Mouse (Mus musculus): ENCODE measurements around the gene Zfp558.
"Not testable (repeated sequence)": the region's sequence is repeated elsewhere in the genome, so short reads cannot be mapped to it uniquely, and the experiment has no call there.

Gene Zfp558

DNA sequence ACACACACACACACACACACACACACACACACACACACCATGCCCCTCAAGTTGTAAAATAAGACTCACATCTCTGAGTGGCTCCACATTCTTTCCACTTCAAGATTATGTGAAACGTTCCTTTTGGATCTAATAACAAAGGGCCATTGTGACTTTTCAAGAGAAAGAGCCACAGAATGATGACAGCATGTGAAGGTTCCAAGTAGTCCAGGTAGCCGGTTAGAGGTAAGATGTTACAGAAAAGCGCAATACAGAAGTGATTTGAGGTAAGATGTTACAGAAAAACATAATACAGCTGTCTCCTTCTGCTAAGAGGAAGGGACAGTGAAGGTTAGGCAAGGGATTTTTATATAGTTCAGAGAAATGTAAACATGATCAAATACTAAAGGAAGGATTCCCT lies at the start of gene Zfp558, which contains the start of gene Mbd3l1:
TSS of gene Zfp558 (minus strand) at position 101 of the 400 bp plus-strand sequence.
TSS of gene Mbd3l1 (plus strand) at position 192 of the 400 bp plus-strand sequence.
- in situ Hi-C loops (cut with MboI, MseI) = loop anchor here in 1 of 2 experiments (10.0 kb wide), 1 partner anchor 193 kb away; no protein-coding TSS in a partner anchor

DNA sequence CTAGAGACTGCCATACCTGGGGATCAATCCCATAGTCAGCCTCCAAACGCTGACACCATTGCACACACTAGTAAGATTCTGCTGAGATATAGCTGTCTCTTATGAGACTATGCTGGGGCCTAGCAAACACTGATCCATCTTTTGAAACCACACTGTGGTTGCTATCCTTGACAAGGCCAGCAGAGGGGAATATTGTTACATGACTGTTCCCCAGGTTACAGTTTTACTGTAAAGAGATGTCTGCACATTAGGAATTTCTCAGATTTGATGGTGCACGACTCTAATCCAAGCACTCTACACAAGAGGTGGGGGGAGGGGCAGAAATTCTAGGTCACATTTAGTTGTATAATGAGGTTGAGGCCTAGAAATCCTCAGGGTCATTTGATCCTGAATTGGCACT lies 30.0 kb upstream of the Zfp558 start:
- in situ Hi-C loops (cut with MboI, MseI) = no loop called here

DNA sequence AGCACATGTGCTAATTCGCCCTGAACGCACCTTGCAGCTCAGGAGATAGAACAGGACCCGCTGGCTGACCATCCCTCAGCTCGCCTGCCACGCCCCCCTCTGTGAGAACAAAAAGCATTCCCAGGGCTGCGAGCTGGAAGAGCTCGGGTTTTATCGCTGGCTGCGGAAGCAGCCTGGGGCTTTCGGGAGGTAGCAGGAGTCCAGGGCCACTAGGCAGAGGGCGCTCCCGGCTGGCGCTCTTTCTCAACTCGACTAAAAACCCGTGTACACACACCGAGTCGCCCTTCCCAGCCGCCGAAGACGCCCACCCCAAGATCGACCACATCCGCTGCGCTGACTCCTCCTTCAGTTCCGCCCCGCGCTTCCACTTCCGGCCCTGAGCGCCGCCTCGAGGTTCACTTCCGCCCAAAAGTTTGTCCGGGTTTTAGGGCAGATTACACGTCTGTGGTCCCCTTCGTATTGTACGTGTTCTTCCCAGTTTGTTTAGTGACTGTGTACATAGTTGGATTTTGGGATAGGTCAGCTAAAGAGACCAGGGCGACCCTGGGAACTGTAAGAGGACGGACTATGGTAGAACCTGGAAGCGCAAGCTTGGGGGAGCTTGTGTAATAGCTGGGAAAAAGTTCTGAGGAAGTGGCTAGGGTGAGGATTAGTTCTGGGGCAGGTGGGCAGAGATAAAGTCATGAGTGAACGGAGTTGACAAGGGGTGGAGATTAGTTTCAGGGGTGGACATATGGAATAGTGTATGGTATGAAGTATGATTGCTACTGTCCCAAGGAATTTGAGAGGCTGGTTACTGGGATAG lies 4.5 kb downstream of the Zfp558 start:
- in situ Hi-C loops (cut with MboI, MseI) = loop anchor here (5.0 to 25.0 kb wide), 3 partner anchors 186 to 1139 kb away; partner anchors contain the start of gene Zfp317 (in 1 of the 2)

DNA sequence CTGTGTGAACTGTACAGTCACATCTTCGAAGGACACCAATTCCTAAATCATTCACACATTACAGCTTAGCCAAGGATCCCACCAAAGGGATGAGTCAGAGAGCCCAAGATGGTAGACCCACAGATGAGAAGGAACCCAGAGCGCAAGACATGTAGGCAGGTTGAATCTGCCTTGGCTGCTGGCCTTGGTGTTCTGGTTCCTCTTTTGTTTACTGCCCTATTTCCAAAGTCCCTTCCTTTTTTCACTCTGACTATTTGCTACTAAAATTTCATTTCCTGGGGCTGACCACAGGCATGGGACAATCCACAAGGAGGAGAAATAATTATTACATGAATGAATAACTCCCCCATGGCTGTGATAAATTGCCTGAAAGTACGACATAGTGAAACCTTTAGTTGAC lies 10.1 kb downstream of the Zfp558 start:
- in situ Hi-C loops (cut with MboI, MseI) = loop anchor here in 1 of 2 experiments (25.0 kb wide), 1 partner anchor 1144 kb away; the partner anchor contains the start of gene Zfp317

DNA sequence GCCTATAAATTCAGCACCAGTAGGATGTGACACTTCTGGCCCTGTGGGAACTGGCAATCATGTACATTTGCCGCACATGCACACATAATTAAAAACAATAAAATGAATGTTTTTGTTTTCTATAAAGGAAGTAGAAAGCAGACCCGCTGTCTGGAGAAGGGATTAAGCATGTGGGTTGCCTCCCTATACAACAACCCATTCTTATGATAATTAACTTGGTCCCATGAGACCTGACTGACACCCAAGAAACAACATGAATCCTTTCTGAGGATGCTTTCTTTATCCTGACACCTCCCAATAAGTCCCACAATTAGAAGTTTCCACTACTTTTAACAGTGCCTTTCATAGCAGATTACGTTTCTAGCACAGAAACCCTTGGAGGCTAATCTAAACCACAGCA lies 10.7 kb downstream of the Zfp558 start:
- in situ Hi-C loops (cut with MboI, MseI) = loop anchor here in 1 of 2 experiments (25.0 kb wide), 1 partner anchor 1145 kb away; the partner anchor contains the start of gene Zfp317

DNA sequence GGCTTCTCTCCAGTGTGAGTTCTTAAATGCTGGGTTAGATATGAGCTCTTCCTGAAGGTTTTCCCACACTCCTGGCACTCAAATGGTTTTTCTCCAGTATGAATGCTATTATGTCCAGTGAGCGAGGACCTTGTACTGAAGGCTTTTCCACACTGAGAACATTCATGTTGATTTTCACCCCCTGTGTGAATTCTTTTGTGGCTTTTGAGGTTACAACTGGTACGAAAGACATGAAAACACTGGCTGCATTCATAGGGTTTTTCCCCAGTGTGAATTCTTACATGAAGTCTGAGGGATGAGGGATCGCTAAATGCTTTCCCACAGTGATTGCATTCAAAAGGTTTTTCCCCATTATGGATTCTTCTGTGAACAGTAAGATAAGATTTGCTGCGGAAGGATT lies 21.5 kb downstream of the Zfp558 start:
- in situ Hi-C loops (cut with MboI, MseI) = loop anchor here in 1 of 2 experiments (25.0 kb wide), 1 partner anchor 1156 kb away; the partner anchor contains the start of gene Zfp317

DNA sequence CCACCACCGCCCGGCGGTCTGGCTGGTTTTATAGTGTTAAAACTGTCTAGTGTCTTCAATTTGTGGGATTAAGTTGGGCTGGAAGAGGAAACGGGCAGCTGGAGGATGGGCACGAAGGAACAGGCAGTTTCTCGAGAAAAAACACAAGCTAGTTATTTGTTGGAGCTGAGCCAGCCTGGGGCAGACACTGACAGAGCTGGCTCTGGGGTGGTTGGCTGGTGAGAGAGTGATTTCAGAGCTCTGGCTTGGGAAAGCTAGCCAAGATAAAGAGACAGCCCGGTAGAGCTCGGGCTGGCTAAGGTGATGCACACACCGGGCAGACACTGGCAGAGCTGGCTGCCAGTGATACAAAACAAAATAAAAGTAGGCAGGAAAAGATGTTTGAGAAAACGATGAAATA lies 46.4 kb downstream of the Zfp558 start:
- in situ Hi-C loops (cut with MboI, MseI) = no loop called here

DNA sequence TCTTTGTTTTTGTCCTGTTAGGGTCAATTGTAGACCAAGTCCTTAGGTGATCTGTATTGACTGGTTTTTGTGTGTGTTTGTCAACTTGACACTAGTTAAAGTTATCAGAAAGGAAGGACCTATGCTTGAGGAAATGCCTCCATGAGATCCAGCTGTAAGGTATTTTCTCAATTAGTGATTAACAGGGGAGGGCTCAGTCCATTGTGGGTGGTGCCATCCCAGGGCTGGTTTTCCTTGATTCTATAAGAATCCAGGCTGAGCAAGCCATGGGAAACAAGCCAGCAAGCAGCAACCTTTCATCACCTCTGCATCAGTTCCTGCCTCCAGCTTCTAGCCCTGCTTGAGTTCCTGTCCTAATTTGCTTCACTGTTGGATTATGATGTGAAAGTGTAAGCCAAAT lies 47.7 kb downstream of the Zfp558 start, which contains the start of gene Mbd3l2:
TSS of gene Mbd3l2 (plus strand) at position 301 of the 400 bp plus-strand sequence.
- in situ Hi-C loops (cut with MboI, MseI) = no loop called here

DNA sequence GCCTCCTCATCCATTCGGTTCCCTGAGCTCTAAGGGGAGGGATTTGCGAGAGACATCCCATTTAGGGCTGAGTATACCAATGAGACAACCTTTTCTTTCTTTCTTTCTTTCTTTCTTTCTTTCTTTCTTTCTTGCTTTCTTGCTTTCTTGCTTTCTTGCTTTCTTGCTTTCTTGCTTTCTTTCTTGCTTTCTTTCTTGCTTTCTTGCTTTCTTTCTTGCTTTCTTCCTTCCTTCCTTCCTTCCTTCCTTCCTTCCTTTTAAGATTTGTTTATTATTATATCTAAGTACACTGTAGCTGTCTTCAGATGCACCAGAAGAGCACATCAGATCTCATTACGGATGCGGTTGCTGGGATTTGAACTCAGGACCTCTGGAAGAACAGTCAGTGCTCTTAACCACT lies 65.7 kb downstream of the Zfp558 start:
- in situ Hi-C loops (cut with MboI, MseI) = not testable (repeated sequence)
